Mouse (Mus musculus) erythroblast, embryonic 14.5 days (primary cell): ENCODE measurements around the gene Kdelr3.

ENCODE experiments used
- GATA1 ChIP-seq: IDR thresholded peaks from 2 replicates; pipeline ENCODE4 v1.6.1; 2012; ENCODE audit warnings: low read length, inconsistent platforms, mixed read lengths
- TAL1 ChIP-seq: IDR thresholded peaks from 3 replicates; pipeline ENCODE4 v1.6.1; 2012; ENCODE audit warnings: low read length, inconsistent platforms, mixed read lengths

DNA sequence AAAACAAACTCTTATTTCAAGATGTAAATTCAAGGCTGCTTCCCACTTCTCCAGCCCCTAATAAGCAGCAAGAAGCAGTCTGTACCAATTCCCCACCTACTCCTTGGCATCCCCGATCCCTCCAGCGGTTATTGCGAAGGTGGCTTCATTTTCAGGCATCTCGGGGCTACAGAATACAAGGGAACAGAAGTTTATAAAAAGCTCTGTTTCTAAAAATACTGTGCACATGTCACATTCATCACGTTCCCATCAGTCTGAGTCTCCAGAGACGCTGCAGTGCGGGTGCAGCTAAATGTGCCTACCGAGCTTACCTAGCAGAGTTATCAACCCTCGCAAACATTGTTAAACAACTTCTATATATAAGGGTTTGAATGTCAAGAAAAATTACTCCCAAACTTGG lies 46.2 kb downstream of the Kdelr3 start:
- TF ChIP-seq TAL1 (no peak), GATA1 (no peak)
